Mouse (Mus musculus): ENCODE measurements around the gene Atxn7l3. TPM values are rescaled to one million over a fixed set of nuclear protein-coding genes. Genes with fewer than 3 reads are reported as not detected.

Atxn7l3 gene
- 10 to 100 TPM; 14.4 to 80.8 (median 50.6) TPM for total RNA-seq (2018; cell fraction: chromatin; rRNA removed)
- 10 to 100 TPM; 26.2 to 49.2 (median 39.8) TPM for total RNA-seq (2018; cell fraction: cytosol; rRNA removed)
- 10 to 100 TPM; 27.4 to 81.9 (median 56.8) TPM for total RNA-seq (2018; cell fraction: nucleus; rRNA removed)
- polyA plus RNA-seq (2018): 14.9 to 36.0 TPM (median 29.4 TPM) in 3 replicates

DNA sequence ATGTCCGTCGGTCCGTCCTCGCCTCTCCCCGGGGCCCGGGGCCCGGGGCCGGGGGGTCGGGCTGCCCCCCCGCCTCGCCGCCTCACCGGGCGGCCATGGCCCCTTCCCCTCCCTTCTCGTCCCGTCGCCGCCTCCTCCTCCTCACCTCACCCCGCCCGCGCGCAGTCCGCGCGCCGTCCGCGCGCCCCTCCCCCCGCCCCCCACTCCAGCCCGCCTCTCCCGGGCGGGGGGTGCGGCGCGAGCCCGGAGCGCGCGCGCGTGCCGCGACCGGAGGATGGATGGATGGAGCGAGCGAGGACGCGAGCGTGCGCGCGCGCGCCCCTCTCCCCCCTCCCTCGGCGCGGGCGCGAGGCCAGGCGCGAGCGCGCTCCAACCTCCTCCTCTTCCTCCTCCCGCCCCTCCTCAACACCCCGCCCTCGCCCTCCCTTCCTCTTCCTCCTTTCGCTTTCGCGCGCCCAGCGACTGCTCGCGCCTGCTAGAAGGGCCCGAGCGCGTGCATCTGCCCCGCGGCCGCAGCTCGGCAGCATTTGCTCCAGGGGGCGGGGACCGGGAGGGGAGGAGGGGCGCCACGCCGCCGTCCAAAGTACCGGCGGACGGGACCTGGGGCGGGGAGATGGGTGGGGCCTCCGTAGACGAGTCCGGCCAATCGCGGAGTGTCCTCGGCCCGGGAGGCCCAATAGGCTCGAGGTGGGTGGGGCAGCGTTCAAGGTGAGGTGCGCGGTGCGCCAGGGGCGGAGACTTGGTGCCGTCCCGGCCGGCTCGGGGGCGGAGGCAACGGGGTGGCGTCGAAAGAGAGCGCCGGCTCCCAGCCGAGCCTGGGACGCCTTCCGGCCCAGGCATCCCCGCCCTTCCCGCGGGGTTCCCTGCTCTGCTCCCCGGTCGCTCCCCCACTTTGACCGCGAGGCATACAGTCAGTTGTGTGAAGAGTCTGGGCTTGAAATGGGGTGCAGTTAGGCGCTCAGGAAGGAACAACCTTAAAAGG lies at the start of gene Atxn7l3:
Atxn7l3 (minus strand) TSS at position 141 of the 982 bp plus-strand sequence.
- peaks cover 26% of the 10 kb centered on the region for H3K79me2 ChIP-seq (ENCODE audit: inconsistent target)
- WGBS (ENCODE audit: missing documents): 3% methylated on average over 66 of the region's 125 CpGs
- H3K27ac ChIP-seq: peak within 1 kb of the TSS; percentile 84
- H3K4me3 ChIP-seq (ENCODE audit: inconsistent target): peak within 1 kb of the TSS; percentile 76
- peaks cover 26% of the 10 kb centered on the region for H3K36me3 ChIP-seq (ENCODE audit: inconsistent target)

DNA sequence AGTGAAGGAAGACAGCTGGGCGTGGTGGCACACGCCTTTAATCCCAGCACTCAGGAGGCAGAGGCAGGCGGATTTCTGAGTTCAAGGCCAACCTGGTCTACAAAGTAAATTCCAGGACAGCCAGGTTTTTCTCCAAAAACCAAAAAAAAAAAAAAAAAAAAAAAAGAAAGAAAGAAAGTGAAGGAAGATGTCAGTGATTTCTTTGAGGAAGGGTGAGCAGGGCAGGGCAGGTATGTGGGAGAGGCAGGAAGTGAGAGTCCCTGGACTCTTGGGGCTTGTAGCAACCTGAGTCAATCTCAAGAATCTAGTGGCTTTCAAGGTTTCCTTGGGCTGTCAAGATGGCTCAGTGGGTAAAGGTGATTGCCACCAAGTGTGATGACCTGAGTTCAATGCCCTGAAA lies 48.0 kb upstream of the Atxn7l3 start:
- H3K79me2 ChIP-seq (ENCODE audit: inconsistent target): no peaks in the 10 kb centered on the region
- H3K27ac ChIP-seq: no peak overlapping the region
- no peak overlapping the region for H3K4me3 ChIP-seq (ENCODE audit: inconsistent target)
- WGBS (ENCODE audit: missing documents): 80% methylated on average over 2 of the region's 3 CpGs
- H3K36me3 ChIP-seq (ENCODE audit: inconsistent target): no peaks in the 10 kb centered on the region

DNA sequence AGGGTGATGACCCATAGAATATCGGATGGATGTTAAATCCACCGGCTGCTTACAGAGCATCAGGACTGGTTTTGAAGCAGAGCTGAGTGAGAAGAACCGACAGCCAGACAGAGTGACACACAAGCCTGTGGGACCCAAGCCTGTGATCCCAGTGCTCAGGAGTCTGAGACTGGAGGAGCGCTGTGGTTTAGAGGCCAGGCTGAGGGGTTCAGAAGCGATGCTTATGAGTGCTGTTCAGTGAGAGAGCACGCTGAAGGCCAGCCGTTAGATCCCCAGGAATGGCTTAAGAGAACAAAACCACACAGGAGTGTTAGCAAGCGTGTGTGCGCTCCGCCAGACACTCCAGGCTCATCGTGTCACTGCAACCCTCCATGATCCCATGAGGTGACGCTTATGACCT lies 46.3 kb upstream of the Atxn7l3 start:
- H3K4me3 ChIP-seq (ENCODE audit: inconsistent target): no peak overlapping the region
- H3K79me2 ChIP-seq (ENCODE audit: inconsistent target): no peaks in the 10 kb centered on the region
- H3K36me3 ChIP-seq (ENCODE audit: inconsistent target): no peaks in the 10 kb centered on the region
- WGBS (ENCODE audit: missing documents): 88% methylated on average over 12 of the region's 12 CpGs
- H3K27ac ChIP-seq: no peak overlapping the region

DNA sequence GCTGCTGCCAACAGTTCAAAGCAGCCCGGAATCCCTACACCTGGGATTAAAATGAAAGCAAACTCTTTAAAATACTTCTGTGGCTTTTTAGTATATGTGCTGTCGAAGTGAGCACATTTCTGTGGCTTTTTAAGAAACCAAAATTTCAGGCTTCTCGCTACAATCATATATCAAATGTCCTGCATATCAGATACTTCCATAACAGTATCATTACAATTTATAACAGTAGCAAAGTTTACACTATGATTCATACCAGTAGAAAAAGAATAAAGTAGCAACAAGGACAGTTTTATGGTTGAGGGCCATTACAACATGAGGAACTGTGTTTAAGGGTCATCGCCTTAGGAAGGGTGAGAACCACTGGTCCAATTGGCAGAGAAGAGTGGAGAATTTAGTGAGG lies 44.7 kb upstream of the Atxn7l3 start:
- Histone ChIP-seq H3K36me3 (ENCODE audit: inconsistent target) (no peaks in the 10 kb centered on the region), H3K4me3 (ENCODE audit: inconsistent target) (no peak overlapping the region), H3K79me2 (ENCODE audit: inconsistent target) (no peaks in the 10 kb centered on the region), H3K27ac (no peak overlapping the region)
- 87% methylated on average over 4 of the region's 4 CpGs for WGBS (ENCODE audit: missing documents)

DNA sequence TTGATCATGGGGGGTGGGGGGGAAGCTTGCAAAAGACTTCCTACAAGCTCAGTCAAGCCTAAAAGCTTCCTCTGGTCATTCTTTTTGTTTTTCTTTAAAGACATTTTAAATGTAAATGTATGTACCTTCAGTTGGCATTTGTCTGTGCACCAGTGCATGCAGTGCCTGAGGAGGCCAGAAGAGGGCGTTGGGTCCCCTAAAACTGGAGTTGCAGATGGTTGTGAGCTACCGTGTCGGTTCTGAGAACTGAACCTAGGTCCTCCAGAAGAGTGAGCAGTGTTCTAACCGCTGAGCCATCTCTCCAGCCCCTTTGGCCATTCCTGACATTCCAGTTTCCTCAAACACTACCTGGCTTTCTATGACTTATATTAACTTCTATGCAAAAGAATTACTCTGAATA lies 43.2 kb upstream of the Atxn7l3 start:
- 70% methylated on average over 4 of the region's 4 CpGs for WGBS (ENCODE audit: missing documents)
- Histone ChIP-seq H3K4me3 (ENCODE audit: inconsistent target) (no peak overlapping the region), H3K36me3 (ENCODE audit: inconsistent target) (no peaks in the 10 kb centered on the region), H3K27ac (no peak overlapping the region), H3K79me2 (ENCODE audit: inconsistent target) (no peaks in the 10 kb centered on the region)

DNA sequence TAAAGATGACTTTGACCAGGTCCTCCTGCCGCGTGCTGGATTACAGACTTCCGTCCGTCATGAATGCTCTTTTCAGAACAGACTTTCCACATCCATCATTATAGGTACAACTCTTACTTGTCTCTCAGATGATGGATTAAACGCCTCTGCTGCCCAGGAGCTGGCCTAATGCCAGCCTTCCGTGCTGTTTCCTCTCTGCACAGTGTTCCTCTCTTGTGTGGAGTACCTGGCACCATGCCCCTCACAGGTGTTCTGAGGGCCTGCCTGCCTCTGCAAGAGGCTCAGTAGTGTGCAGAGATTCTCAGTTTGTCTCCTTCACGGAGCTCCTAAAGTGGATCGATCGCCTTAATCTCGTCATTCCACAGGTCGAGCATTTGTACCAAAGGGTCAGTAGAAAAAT lies 42.8 kb upstream of the Atxn7l3 start:
- no peaks in the 10 kb centered on the region for H3K79me2 ChIP-seq (ENCODE audit: inconsistent target)
- WGBS (ENCODE audit: missing documents): 55% methylated on average over 11 of the region's 11 CpGs
- H3K27ac ChIP-seq: no peak overlapping the region
- H3K36me3 ChIP-seq (ENCODE audit: inconsistent target): no peaks in the 10 kb centered on the region
- H3K4me3 ChIP-seq (ENCODE audit: inconsistent target): no peak overlapping the region

DNA sequence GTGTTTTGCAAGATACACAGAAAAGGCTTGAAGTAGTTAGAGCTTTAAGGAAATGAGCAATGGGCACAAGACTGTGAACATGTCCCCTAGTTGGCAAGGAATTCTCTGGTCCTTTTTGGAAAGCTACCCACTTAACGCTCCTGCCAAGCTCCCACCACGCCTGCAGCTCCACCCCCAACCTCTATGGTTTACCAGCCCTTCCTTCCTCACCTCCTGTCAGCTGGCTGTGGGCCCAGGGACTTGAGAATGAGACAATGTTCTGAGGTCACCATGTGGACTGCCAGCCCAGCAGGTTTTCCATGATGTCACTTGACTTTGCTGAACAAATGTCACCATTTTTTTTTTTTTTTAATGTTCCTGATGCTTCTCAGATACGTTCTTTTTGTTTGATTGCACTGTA lies 42.1 kb upstream of the Atxn7l3 start:
- no peaks in the 10 kb centered on the region for H3K79me2 ChIP-seq (ENCODE audit: inconsistent target)
- H3K36me3 ChIP-seq (ENCODE audit: inconsistent target): no peaks in the 10 kb centered on the region
- WGBS (ENCODE audit: missing documents): 2% methylated on average over 3 of the region's 3 CpGs
- H3K27ac ChIP-seq: no peak overlapping the region
- no peak overlapping the region for H3K4me3 ChIP-seq (ENCODE audit: inconsistent target)

DNA sequence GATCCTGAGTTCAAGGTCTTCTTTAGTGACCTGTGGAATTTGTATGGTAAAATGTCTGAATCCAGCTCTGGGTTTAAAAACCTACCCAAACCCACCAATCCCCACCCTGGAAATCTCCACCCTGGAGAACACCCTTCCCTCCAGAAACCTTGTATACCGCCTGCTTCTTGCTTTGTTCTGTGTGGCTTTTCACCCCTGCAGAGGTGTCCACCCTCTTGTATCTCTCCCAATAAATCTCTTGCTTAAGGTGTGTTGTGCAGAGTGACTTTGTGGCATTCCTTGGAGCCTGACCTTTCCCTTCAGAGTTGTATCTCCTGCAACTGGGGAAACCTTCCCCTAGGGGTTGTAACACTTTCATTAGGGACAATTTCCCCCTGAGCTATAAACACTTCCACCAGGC lies 41.5 kb upstream of the Atxn7l3 start:
- no peaks in the 10 kb centered on the region for H3K79me2 ChIP-seq (ENCODE audit: inconsistent target)
- no peaks in the 10 kb centered on the region for H3K36me3 ChIP-seq (ENCODE audit: inconsistent target)
- no peak overlapping the region for H3K4me3 ChIP-seq (ENCODE audit: inconsistent target)
- no peak overlapping the region for H3K27ac ChIP-seq
- WGBS (ENCODE audit: missing documents): 91% methylated on average over 1 of the region's 1 CpGs

DNA sequence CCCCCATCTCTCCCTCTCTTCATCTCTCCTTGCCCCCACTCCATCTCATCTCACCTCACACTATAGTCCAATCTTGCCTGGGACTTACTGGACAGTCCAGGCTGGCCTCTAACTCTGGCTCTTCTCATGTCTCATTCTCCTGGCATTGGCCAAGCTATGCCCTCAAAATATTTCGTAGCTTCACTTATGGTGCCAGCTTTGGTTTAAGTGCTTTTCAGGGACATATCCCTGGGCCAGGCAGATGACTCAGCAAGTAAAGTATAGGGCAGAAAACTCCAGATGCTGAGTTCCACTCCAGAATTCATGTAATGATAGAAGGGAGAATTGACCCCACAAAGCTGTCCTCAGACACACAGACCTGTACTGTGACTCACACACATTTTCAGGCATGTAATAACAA lies 39.8 kb upstream of the Atxn7l3 start:
- H3K27ac ChIP-seq: no peak overlapping the region
- H3K36me3 ChIP-seq (ENCODE audit: inconsistent target): no peaks in the 10 kb centered on the region
- 63% methylated on average over 1 of the region's 1 CpGs for WGBS (ENCODE audit: missing documents)
- no peaks in the 10 kb centered on the region for H3K79me2 ChIP-seq (ENCODE audit: inconsistent target)
- no peak overlapping the region for H3K4me3 ChIP-seq (ENCODE audit: inconsistent target)

DNA sequence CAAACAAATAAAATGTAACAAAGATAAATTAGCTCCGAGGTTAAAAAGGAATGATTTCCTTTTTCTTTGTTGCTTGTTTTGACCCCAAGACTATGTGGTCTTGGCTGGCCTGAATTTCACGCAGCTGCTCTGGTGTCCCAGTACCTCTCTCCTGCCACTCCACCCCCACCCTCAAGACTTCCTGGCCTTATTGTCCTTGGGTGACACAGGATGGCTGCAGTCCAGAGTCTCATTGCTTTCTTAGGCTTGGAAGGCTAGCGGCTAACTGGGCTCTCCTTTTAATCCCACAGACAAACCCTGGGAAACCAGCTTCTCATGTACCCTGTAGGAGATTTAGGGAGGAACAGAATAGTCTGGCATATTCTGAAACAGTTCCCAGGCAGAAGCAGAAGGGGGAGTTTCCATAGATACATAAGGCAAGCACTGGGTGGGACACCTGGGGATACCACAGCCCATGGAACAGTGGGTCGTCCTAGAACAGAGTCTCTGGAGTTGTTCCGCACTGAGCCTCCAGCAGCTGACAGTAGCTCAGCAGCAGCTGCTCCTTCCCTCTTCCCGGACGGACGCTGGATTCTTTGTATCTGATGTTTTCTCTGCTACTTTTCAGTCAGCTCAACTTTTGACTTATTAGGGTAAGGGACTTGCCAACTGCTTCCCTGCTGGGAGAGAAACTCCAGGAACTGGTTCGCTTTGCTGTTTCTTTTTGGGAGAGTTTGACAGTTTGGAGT lies 38.7 kb upstream of the Atxn7l3 start:
- Histone ChIP-seq H3K79me2 (ENCODE audit: inconsistent target) (no peaks in the 10 kb centered on the region), H3K27ac (no peak overlapping the region), H3K36me3 (ENCODE audit: inconsistent target) (no peaks in the 10 kb centered on the region), H3K4me3 (ENCODE audit: inconsistent target) (no peak overlapping the region)
- 69% methylated on average over 9 of the region's 9 CpGs for WGBS (ENCODE audit: missing documents)

DNA sequence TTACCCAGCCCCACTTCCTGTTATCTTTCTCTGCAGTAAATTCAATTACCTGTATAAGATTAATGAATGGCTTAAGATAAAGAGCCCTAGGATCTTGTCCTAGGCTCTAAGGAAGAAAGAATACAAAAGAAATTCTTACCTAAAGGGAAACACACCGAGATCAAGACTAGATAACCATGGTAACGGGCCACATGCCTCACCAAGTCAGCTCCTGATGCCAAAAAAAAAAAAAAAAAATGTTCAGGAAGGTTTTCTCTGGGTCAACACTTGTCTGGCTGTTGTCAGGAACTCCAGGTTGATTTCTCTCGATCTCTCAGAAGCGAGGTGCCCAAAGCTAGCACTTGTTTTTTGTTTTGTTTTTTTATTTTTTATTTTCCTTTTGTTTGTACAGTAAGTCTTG lies 37.6 kb upstream of the Atxn7l3 start:
- WGBS (ENCODE audit: missing documents): 78% methylated on average over 4 of the region's 4 CpGs
- no peaks in the 10 kb centered on the region for H3K79me2 ChIP-seq (ENCODE audit: inconsistent target)
- no peaks in the 10 kb centered on the region for H3K36me3 ChIP-seq (ENCODE audit: inconsistent target)
- no peak overlapping the region for H3K4me3 ChIP-seq (ENCODE audit: inconsistent target)
- H3K27ac ChIP-seq: no peak overlapping the region

DNA sequence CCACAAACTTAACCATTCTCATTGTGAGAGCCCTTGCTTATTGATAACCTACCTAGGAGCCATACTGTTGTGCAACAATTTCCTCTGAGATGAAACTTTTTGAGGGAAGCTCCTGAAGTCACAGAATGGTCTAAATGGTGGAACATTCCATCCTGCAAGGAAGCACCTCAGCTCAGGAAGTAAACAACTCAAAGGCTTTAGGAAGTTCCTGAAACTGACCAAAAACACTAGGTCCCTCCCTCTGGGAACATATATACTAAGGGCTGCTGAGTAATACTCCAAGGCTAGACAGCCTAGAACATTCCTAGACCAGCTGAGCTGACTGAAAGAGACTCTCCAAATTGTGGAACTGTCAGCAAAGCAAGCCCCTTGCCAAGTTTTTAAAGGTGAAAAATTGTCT lies 36.6 kb upstream of the Atxn7l3 start:
- H3K36me3 ChIP-seq (ENCODE audit: inconsistent target): no peaks in the 10 kb centered on the region
- H3K4me3 ChIP-seq (ENCODE audit: inconsistent target): no peak overlapping the region
- H3K79me2 ChIP-seq (ENCODE audit: inconsistent target): no peaks in the 10 kb centered on the region
- no peak overlapping the region for H3K27ac ChIP-seq

DNA sequence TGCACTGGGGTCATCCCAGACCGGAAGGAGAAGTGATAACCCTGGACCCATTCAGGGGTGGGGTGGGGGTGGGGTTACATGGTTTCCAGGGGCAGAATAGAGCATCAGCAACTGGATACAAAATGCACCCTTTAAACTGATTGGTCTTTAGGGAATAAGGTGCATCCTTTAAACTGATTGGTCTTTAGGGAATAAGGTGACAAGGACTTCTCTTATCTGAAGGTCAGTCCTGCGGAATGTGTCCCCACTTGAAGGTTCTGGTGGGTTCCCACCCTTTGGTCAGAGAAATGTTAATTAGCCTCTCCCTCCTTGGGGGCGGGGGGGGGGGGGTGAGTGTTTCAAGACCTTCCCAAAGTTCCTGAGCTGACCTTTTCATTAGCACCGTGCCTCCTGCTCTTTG lies 35.4 kb upstream of the Atxn7l3 start:
- H3K4me3 ChIP-seq (ENCODE audit: inconsistent target): no peak overlapping the region
- H3K27ac ChIP-seq: no peak overlapping the region
- no peaks in the 10 kb centered on the region for H3K79me2 ChIP-seq (ENCODE audit: inconsistent target)
- 76% methylated on average over 3 of the region's 4 CpGs for WGBS (ENCODE audit: missing documents)
- no peaks in the 10 kb centered on the region for H3K36me3 ChIP-seq (ENCODE audit: inconsistent target)

DNA sequence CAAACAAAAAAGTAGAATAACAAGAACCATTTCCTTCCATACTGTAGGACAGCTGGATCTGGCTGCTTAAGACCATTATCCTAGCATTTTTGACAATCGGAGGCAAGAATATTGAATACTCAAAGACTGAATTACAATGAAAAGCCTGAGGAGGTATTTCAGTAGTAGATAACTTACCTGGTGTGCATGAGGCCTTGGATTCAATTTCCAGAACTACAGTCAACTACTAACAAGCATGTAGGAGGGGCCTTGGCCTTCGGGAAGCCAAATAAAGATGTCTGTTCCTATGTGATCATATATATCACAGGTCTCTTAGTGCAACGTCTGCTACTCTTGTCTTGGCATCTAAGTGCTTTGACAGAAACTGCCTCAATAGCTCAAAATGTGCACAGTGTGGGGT lies 33.6 kb upstream of the Atxn7l3 start:
- WGBS (ENCODE audit: missing documents): 92% methylated on average over 3 of the region's 3 CpGs
- Histone ChIP-seq H3K36me3 (ENCODE audit: inconsistent target) (no peaks in the 10 kb centered on the region), H3K27ac (no peak overlapping the region), H3K79me2 (ENCODE audit: inconsistent target) (no peaks in the 10 kb centered on the region), H3K4me3 (ENCODE audit: inconsistent target) (no peak overlapping the region)

DNA sequence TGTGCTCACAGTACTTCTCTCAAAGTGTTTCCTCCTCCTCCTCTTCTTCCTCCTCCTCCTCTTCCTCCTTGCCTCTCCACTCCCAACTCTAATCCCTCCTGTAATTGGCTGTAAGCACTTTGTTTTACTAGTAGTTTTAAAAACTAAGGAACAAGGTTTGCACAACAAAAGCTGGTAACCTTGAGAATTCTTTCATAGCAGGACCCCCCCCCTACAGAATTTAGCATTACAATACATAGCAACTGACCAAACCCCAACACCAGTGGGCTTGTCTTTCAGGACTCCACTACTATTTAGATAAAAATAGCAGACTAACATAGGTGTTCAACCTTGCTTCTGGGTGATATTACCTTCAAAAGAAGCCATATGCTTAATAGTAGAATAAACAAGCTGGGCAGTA lies 33.1 kb upstream of the Atxn7l3 start:
- Histone ChIP-seq H3K79me2 (ENCODE audit: inconsistent target) (no peaks in the 10 kb centered on the region), H3K36me3 (ENCODE audit: inconsistent target) (no peaks in the 10 kb centered on the region), H3K4me3 (ENCODE audit: inconsistent target) (no peak overlapping the region), H3K27ac (no peak overlapping the region)

Data from macrophage (primary cell).